Mouse (Mus musculus) heart, adult 18-20 months (tissue): ENCODE measurements around the gene Tlr8. TPM values are rescaled to one million over a fixed set of nuclear protein-coding genes. Genes with fewer than 3 reads are reported as not detected.

Experiments
- DNase-seq, 2 experiments: peaks; one replicate each; pipeline ENCODE4 v3.0.0; 2021 to 2022; ENCODE audit warnings: mixed read lengths in 1 of 2
- total RNA-seq, 2 experiments: library from RNA; stranded (reverse); gene quantifications; 2 replicates each; pipeline ENCODE4 v1.2.3; 2021

Gene Tlr8
- total RNA-seq, 2 experiments from 2014 or later = 1.9 to 2.8 TPM

- no peak for DNase-seq
Measured at GRCm38 (mm10) chrX:167205813-167206520, 58.2 kb downstream of the Tlr8 start.

- DNase-seq = no peak
Measured at GRCm38 (mm10) chrX:167201365-167201764, 62.8 kb downstream of the Tlr8 start.

- DNase-seq = no peak
Measured at GRCm38 (mm10) chrX:167195228-167195649, 68.9 kb downstream of the Tlr8 start.

Other genes with a start within 250 kb of the Tlr8 start
- 100 to 1,000 TPM; 525 to 536 TPM for gene Tmsb4x, start 55.0 kb downstream of the Tlr8 start, total RNA-seq
- 1 to 10 TPM; 2.6 to 3.8 TPM for gene Tlr7, start 66.2 kb upstream of the Tlr8 start, total RNA-seq
- gene Prps2, start 118.4 kb upstream of the Tlr8 start, total RNA-seq = 10 to 100 TPM; 15.1 to 25.0 TPM